Mouse (Mus musculus) CH12.LX (cell line): ENCODE results near the gene Dcun1d4. TPM values are rescaled to one million over a fixed set of nuclear protein-coding genes. Genes with fewer than 3 reads are reported as not detected.

ENCODE experiments used
- DNase-seq: peaks from one replicate; pipeline ENCODE4 v3.0.0-alpha.2; 2013; ENCODE audit errors: extremely low read depth
- H3K27ac ChIP-seq: 2 replicates; pipeline ENCODE4 v1.5.1; 2012; ENCODE audit warnings: low read depth, mild to moderate bottlenecking, control low read depth, moderate library complexity; ENCODE audit not compliant: insufficient read depth
- H3K27me3 ChIP-seq: replicated peaks from 2 replicates; pipeline ENCODE3; 2012; ENCODE audit warnings: inconsistent platforms
- H3K36me3 ChIP-seq, 2 experiments: replicated peaks in 1 of 2; 2 replicates each; pipeline versions ENCODE3 to v1.6.1; 2012; ENCODE audit warnings: inconsistent platforms in 1 of 2, low read length in 1 of 2, mild to moderate bottlenecking in 1 of 2, mixed read lengths in 1 of 2, moderate library complexity in 1 of 2; ENCODE audit not compliant: control insufficient read depth in 1 of 2, insufficient read depth in 1 of 2
- H3K4me1 ChIP-seq, 2 experiments: 2 replicates each; pipeline ENCODE4 v1.6.1; 2012; ENCODE audit warnings: inconsistent platforms in 1 of 2, moderate library complexity in 1 of 2; ENCODE audit not compliant: insufficient read depth in 2 of 2, control insufficient read depth in 1 of 2
- H3K4me2 ChIP-seq: 2 replicates; pipeline ENCODE4 v1.6.1; 2012; ENCODE audit warnings: low read depth, mild to moderate bottlenecking, control low read depth; ENCODE audit not compliant: poor library complexity, insufficient read depth, severe bottlenecking
- H3K4me3 ChIP-seq, 3 experiments: fragments of 150-350 bp in 1 of 3; sonication (generic) in 1 of 3; replicated peaks in 1 of 3; 2 replicates each; pipeline versions ENCODE3 to v1.5.1; 2011 to 2012; ENCODE audit warnings: low read depth in 2 of 3, low read length in 2 of 3, mild to moderate bottlenecking in 2 of 3, moderate library complexity in 2 of 3, control low read depth in 1 of 3, improper control_type of control experiment in 1 of 3, inconsistent platforms in 1 of 3, mixed read lengths in 1 of 3; ENCODE audit not compliant: poor library complexity in 1 of 3
- H3K79me2 ChIP-seq: replicated peaks from 2 replicates; pipeline ENCODE4 v1.6.1; 2012; ENCODE audit warnings: mild to moderate bottlenecking, moderate library complexity; ENCODE audit not compliant: control insufficient read depth, poor library complexity, insufficient read depth, severe bottlenecking; ENCODE audit errors: extremely low read depth
- H3K9ac ChIP-seq: 2 replicates; pipeline ENCODE4 v1.6.1; 2012; ENCODE audit warnings: low read depth, mild to moderate bottlenecking, control low read depth, moderate library complexity; ENCODE audit not compliant: insufficient read depth
- H3K9me3 ChIP-seq: replicated peaks from 2 replicates; pipeline ENCODE3; 2012; ENCODE audit warnings: low read length, inconsistent platforms, mixed read lengths
- CHD1 ChIP-seq: IDR thresholded peaks from 2 replicates; pipeline ENCODE4 v1.6.1; 2012; ENCODE audit warnings: low read depth, low read length, improper control_type of control experiment, inconsistent platforms
- JUND ChIP-seq: conservative IDR thresholded peaks from 2 replicates; pipeline ENCODE4 v1.6.1; 2011; ENCODE audit warnings: low read depth, low read length, improper control_type of control experiment
- MAX ChIP-seq: IDR thresholded peaks from 2 replicates; pipeline ENCODE4 v1.6.1; 2011; ENCODE audit warnings: low read length, improper control_type of control experiment
- MAZ ChIP-seq: IDR thresholded peaks from 2 replicates; pipeline ENCODE4 v1.6.1; 2012; ENCODE audit warnings: low read depth, mild to moderate bottlenecking, inconsistent platforms, low read length, improper control_type of control experiment, moderate library complexity
- MEF2A ChIP-seq: IDR thresholded peaks from 2 replicates; pipeline ENCODE4 v1.6.1; 2014; ENCODE audit warnings: low read depth, mild to moderate bottlenecking, inconsistent platforms, low read length, improper control_type of control experiment, borderline replicate concordance
- MXI1 ChIP-seq: IDR thresholded peaks from 2 replicates; pipeline ENCODE4 v1.6.1; 2011; ENCODE audit warnings: mild to moderate bottlenecking, low read depth, low read length, improper control_type of control experiment
- NELFE ChIP-seq: IDR thresholded peaks from 2 replicates; pipeline ENCODE4 v1.6.1; 2011; ENCODE audit warnings: low read depth, low read length, improper control_type of control experiment
- PAX5 ChIP-seq: IDR thresholded peaks from 2 replicates; pipeline ENCODE4 v1.6.1; 2012; ENCODE audit warnings: low read length, inconsistent platforms, mixed read lengths
- POLR2AphosphoS2 ChIP-seq: IDR thresholded peaks from 2 replicates; pipeline ENCODE4 v1.6.1; 2011; ENCODE audit warnings: low read depth, low read length, improper control_type of control experiment
- RCOR1 ChIP-seq: conservative IDR thresholded peaks from 2 replicates; pipeline ENCODE4 v1.6.1; 2012; ENCODE audit warnings: low read depth, mild to moderate bottlenecking, inconsistent platforms, low read length, improper control_type of control experiment
- UBTF ChIP-seq: IDR thresholded peaks from 2 replicates; pipeline ENCODE4 v1.6.1; 2012; ENCODE audit warnings: low read depth, mild to moderate bottlenecking, inconsistent platforms, low read length, improper control_type of control experiment, moderate library complexity
- dilution Hi-C: fragments of 300-500 bp; cut with MboI; formaldehyde crosslinking; loops from 2 replicates; pipeline ENCODE4 v1.14.3; 2020; ENCODE audit warnings: low sequenced_read_pairs; ENCODE audit not compliant: extremely low pct_unique_long_range_greater_than_20kb, extremely low pct_ligation_motif_present
- in situ Hi-C: fragments of 300-500 bp; cut with MboI; formaldehyde crosslinking; loops from 3 replicates; pipeline ENCODE4 v1.14.3; 2019; ENCODE audit warnings: low sequenced_read_pairs, low pct_ligation_motif_present, low pct_unique_long_range_greater_than_20kb, mixed read lengths
- polyA plus RNA-seq: library from polyadenylated mRNA; unstranded; fragments of >175 nt; gene quantifications from 2 replicates; pipeline ENCODE4 v1.2.1, GENCODE M21; 2012; ENCODE audit warnings: low read depth; ENCODE audit not compliant: insufficient read length
- total RNA-seq, 2 experiments: library from RNA; depleted of rRNA; stranded (reverse); fragments of 300-350 nt in 1 of 2; fragments of >200 nt in 1 of 2; gene quantifications; 2 replicates each; pipeline ENCODE4 v1.2.3; 2012 to 2014

The Dcun1d4 gene
- total and polyA plus RNA-seq, 3 experiments, result 1.4 to 3.9 (median 1.7) TPM

GRCm38 (mm10) chr5:73455307-73455687 is 25.5 kb upstream of the Dcun1d4 start:
- H3K9ac ChIP-seq, result no peak overlapping the region
- dilution Hi-C loops (no loop called here), in situ Hi-C loops (no loop called here)
- no peak for DNase-seq
- H3K27ac ChIP-seq, result no peak overlapping the region
- TF ChIP-seq MAZ, result no peak
- TF ChIP-seq NELFE, result no peak
- no peaks in the 10 kb centered on the region for H3K27me3 ChIP-seq
- H3K4me3 ChIP-seq, result no peak overlapping the region
- no peaks in the 10 kb centered on the region for H3K4me1 ChIP-seq
- H3K79me2 ChIP-seq, result no peaks in the 10 kb centered on the region
- H3K9me3 ChIP-seq, result no peaks in the 10 kb centered on the region
- H3K4me2 ChIP-seq, result no peak overlapping the region
- H3K36me3 ChIP-seq, result no peaks in the 10 kb centered on the region

DNA sequence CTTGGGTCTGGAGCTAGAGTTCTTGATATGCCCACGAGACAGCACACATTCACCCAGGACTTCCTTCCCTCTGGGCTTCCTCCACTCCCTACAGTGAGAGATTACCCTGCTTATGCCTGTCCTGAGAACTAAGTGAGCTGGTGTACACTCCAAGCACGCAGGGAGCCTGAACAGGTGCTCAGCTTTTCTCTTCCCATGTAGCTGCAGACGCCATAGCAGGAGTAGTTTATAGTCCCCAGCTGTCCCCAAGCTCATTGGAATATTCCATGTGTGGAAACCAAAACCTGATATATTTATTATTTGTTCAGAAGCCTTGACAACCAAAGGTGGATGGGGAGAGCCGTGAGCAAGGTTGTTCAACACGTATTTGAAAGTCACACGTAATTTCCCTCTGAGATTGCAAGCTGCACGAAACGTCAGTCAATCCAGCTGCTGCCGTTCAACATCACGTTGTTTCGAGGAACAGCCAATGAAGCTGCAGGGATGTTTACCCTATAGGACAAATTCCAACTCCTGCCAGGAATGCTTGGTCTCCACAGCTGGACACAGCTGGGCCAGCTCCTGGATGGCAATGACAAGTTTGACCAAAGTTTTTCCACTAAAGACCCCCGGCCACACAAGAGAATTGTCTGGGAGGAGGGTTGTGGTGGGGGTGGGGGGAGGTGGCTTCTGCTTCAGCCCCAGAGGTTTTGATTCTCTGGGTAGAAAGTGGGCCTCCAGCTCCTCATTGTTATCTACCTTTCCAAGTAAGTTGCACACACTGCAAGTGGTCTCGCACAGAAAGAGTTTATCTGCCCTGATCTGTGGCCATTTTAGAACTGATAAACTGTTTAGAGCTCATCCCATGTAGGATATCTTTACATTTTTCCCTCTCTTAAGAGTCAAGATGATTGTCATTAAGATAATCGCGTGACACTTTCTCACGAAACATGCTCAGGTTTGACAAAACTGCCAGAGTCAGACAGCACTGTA is 12.1 kb upstream of the Dcun1d4 start:
- Histone ChIP-seq H3K27me3 (no peaks in the 10 kb centered on the region), H3K79me2 (no peaks in the 10 kb centered on the region), H3K36me3 (no peaks in the 10 kb centered on the region), H3K4me2 (no peak overlapping the region), H3K4me1 (peaks cover 0 to 10% of the 10 kb centered on the region in 2 experiments; a peak in 2 of 4 replicates), H3K4me3 (no peak overlapping the region), H3K9me3 (no peaks in the 10 kb centered on the region), H3K27ac (no peak overlapping the region), H3K9ac (no peak overlapping the region)
- dilution Hi-C loops (no loop called here), in situ Hi-C loops (no loop called here)
- TF ChIP-seq UBTF (no peak), MXI1 (no peak), JUND (no peak), MAZ (no peak), PAX5 (no peak), RCOR1 (no peak), MAX (no peak), CHD1 (no peak), MEF2A (no peak), POLR2AphosphoS2 (no peak)
- DNase-seq, result no peak
